Mouse (Mus musculus): ENCODE data around the gene Yy1.

DNA sequence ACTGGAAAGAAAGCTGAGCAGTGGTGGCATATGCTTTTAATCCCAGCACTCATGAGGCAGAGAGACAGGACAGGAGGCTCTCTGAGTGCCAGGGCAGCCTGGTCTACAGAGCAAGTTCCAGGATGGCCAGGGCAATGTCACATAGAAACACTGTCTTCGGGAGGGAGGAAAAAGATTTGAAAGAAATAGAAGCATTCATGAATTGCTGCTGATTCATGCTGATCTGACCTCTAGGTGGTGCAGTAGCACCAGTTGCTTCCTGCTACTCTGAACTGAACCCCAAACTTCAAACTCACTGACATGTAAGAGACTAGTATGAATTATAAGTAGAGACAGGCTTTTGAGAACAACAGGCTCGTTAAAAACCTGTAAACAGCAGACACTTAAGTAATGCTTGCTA, 18.4 kb downstream of the Yy1 start:
- TF ChIP-seq CTCF (IDR thresholded peaks at IDR 0.05; ENCODE audit: low read depth, low read length) (peak; percentile 35; the same call in 1 of the 2 replicates), GATA1 (IDR thresholded peaks at IDR 0.05; ENCODE audit: borderline replicate concordance, low read length) (no peak), TAL1 (conservative IDR thresholded peaks at IDR 0.05; ENCODE audit: low read depth, low read length) (no peak), POLR2AphosphoS5 (IDR thresholded peaks at IDR 0.05; ENCODE audit: insufficient replicate concordance, low read depth, low read length) (no peak)

Data from G1E (cell line).